Mouse (Mus musculus) liver, adult 2 months (tissue): ENCODE results near the gene Nell2. TPM values are rescaled to one million over a fixed set of nuclear protein-coding genes. Genes with fewer than 3 reads are reported as not detected.

Experiments
- DNase-seq: peaks from one replicate; pipeline ENCODE4 v3.0.0-alpha.2; 2011; ENCODE audit warnings: low read depth, low spot score; ENCODE audit errors: extremely low read depth
- H3K27ac ChIP-seq: fragments of 200-500 bp; replicated peaks from 2 replicates; pipeline ENCODE4 v1.5.1; 2012; ENCODE audit warnings: low read depth, mild to moderate bottlenecking, control low read depth, inconsistent platforms, low read length; ENCODE audit not compliant: insufficient read depth
- H3K27me3 ChIP-seq: fragments of 200-500 bp; 2 replicates; pipeline ENCODE4 v1.6.1; 2012; ENCODE audit warnings: mild to moderate bottlenecking, moderate library complexity, low read length, inconsistent platforms; ENCODE audit not compliant: control insufficient read depth, insufficient read depth
- H3K36me3 ChIP-seq: fragments of 200-500 bp; 2 replicates; pipeline ENCODE4 v1.6.1; 2012; ENCODE audit warnings: low read length, inconsistent platforms; ENCODE audit not compliant: control insufficient read depth, insufficient read depth
- H3K4me1 ChIP-seq: fragments of 200-500 bp; 2 replicates; pipeline ENCODE4 v1.6.1; 2011; ENCODE audit warnings: low read length; ENCODE audit not compliant: control insufficient read depth, insufficient read depth
- H3K4me3 ChIP-seq: fragments of 200-500 bp; 2 replicates; pipeline ENCODE4 v1.5.1; 2011; ENCODE audit warnings: low read depth, mild to moderate bottlenecking, control low read depth, low read length, moderate library complexity; ENCODE audit not compliant: insufficient read depth
- H3K79me2 ChIP-seq: fragments of 200-500 bp; 2 replicates; pipeline ENCODE4 v1.6.1; 2012; ENCODE audit warnings: inconsistent platforms, mild to moderate bottlenecking, low read length, moderate library complexity; ENCODE audit not compliant: control insufficient read depth, insufficient read depth
- H3K9ac ChIP-seq: fragments of 200-500 bp; 2 replicates; pipeline ENCODE4 v1.6.1; 2012; ENCODE audit warnings: low read depth, mild to moderate bottlenecking, control low read depth, inconsistent platforms, low read length
- CTCF ChIP-seq: fragments of 200-500 bp; IDR thresholded peaks from 2 replicates; pipeline ENCODE4 v1.5.1; 2011; ENCODE audit warnings: low read depth, low read length, control low read depth
- POLR2A ChIP-seq: fragments of 200-500 bp; IDR thresholded peaks from 2 replicates; pipeline ENCODE4 v1.6.1; 2011; ENCODE audit warnings: low read length, control low read depth; ENCODE audit not compliant: insufficient read depth; ENCODE audit errors: extremely low read depth
- WGBS: fragments of 180-500 bp; shearing (Covaris S2); methylation state at CpG from one replicate; pipeline ENCODE4 v1.1.7; 2018; 5-methylcytosine and 5-hydroxymethylcytosine counted together
- polyA plus RNA-seq: library from polyadenylated mRNA; depleted of rRNA; stranded (reverse); fragments of >200 nt; gene quantifications from 2 replicates; pipeline ENCODE4 v1.2.3, GENCODE M21; 2012
- total RNA-seq: library from RNA; depleted of rRNA; stranded (reverse); fragments of >200 nt; gene quantifications from 2 replicates; pipeline ENCODE4 v1.2.3, GENCODE M21; 2014

Gene Nell2
- total and polyA plus RNA-seq, 2 experiments = not detected

DNA sequence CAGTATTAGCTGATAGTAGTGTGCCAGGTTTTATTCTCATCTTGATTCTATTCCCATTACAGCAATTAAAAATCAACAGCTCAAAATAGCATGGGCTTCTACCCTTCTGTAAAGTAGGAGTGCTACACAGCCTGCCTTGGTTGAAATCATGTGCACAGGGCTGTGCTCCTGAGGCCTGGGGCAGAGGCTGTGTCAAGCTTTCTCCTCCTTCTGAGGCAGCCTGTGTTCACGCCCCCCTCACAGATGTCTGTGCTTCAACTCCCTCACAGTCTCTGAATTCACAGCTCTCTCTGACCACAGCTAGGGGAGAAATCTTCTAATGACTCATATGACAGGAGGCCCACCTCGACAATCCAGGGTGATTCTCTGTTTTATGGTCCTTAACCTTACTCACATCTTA lies 197.4 kb downstream of the Nell2 start:
- no peak overlapping the region for H3K27ac ChIP-seq
- DNase-seq = no peak
- no peak for TF ChIP-seq POLR2A
- TF ChIP-seq CTCF = no peak
- no peaks in the 10 kb centered on the region for H3K79me2 ChIP-seq
- 66% methylated on average over 2 of the region's 2 CpGs for WGBS
- H3K27me3 ChIP-seq = no peaks in the 10 kb centered on the region
- no peak overlapping the region for H3K9ac ChIP-seq
- H3K36me3 ChIP-seq = no peaks in the 10 kb centered on the region
- H3K4me1 ChIP-seq = no peaks in the 10 kb centered on the region
- H3K4me3 ChIP-seq = no peak overlapping the region

GRCm38 (mm10) chr15:95322744-95323143 lies 205.6 kb downstream of the Nell2 start:
- Histone ChIP-seq H3K27me3 (no peaks in the 10 kb centered on the region), H3K27ac (no peak overlapping the region), H3K4me1 (no peaks in the 10 kb centered on the region), H3K36me3 (no peaks in the 10 kb centered on the region), H3K79me2 (no peaks in the 10 kb centered on the region), H3K4me3 (no peak overlapping the region), H3K9ac (no peak overlapping the region)
- no peak for TF ChIP-seq POLR2A
- no peak for TF ChIP-seq CTCF
- 75% methylated on average over 2 of the region's 2 CpGs for WGBS
- no peak for DNase-seq

- Histone ChIP-seq H3K9ac (no peak overlapping the region), H3K4me1 (no peaks in the 10 kb centered on the region), H3K27me3 (no peaks in the 10 kb centered on the region; the same call in 1 of the 2 replicates), H3K27ac (no peak overlapping the region), H3K79me2 (no peaks in the 10 kb centered on the region), H3K4me3 (no peak overlapping the region), H3K36me3 (no peaks in the 10 kb centered on the region)
- WGBS = 59% methylated on average over 4 of the region's 4 CpGs
- TF ChIP-seq CTCF = no peak
- TF ChIP-seq POLR2A = no peak
- DNase-seq = no peak
These were observed 211.7 kb downstream of the Nell2 start for GRCm38 (mm10) chr15:95316626-95317025.

GRCm38 (mm10) chr15:95314808-95315145 lies 213.6 kb downstream of the Nell2 start:
- Histone ChIP-seq H3K36me3 (no peaks in the 10 kb centered on the region), H3K27ac (no peak overlapping the region), H3K27me3 (no peaks in the 10 kb centered on the region; the same call in 1 of the 2 replicates), H3K4me3 (no peak overlapping the region), H3K79me2 (no peaks in the 10 kb centered on the region), H3K9ac (no peak overlapping the region), H3K4me1 (no peaks in the 10 kb centered on the region)
- no peak for DNase-seq
- WGBS = 92% methylated on average over 5 of the region's 5 CpGs
- TF ChIP-seq CTCF = no peak
- TF ChIP-seq POLR2A = no peak

GRCm38 (mm10) chr15:95314121-95314807 lies 214.1 kb downstream of the Nell2 start:
- WGBS = 69% methylated on average over 16 of the region's 16 CpGs
- DNase-seq = no peak
- TF ChIP-seq POLR2A = no peak
- TF ChIP-seq CTCF = no peak
- no peak overlapping the region for H3K9ac ChIP-seq
- H3K27me3 ChIP-seq = no peaks in the 10 kb centered on the region; the same call in 1 of the 2 replicates
- no peaks in the 10 kb centered on the region for H3K36me3 ChIP-seq
- no peak overlapping the region for H3K27ac ChIP-seq
- H3K79me2 ChIP-seq = no peaks in the 10 kb centered on the region
- no peak overlapping the region for H3K4me3 ChIP-seq
- no peaks in the 10 kb centered on the region for H3K4me1 ChIP-seq

DNA sequence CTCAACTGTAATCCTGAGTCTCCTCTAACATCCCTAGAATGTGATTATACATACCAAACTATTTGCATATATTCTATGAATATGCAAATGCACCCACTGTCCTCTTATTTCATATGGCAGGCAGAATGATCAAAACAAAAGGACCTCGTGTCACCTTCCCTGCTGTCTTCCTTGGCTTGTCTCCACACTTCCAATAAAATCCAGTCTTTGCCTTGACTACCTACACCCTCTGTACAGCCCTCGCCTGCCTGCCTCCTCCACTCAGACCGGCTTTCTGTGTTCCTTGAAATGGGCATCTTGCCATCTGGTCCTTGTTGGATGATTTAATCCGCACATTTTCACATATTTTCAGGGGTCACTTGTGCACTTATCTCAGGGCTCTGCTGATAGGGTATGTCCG lies 215.1 kb downstream of the Nell2 start:
- Histone ChIP-seq H3K36me3 (no peaks in the 10 kb centered on the region), H3K4me1 (no peaks in the 10 kb centered on the region), H3K79me2 (no peaks in the 10 kb centered on the region), H3K27me3 (no peaks in the 10 kb centered on the region; the same call in 1 of the 2 replicates), H3K4me3 (no peak overlapping the region), H3K27ac (no peak overlapping the region), H3K9ac (no peak overlapping the region)
- WGBS = 76% methylated on average over 5 of the region's 5 CpGs
- no peak for DNase-seq
- TF ChIP-seq CTCF = no peak
- no peak for TF ChIP-seq POLR2A
